Mouse (Mus musculus) neural tube, embryonic 14.5 days (tissue): ENCODE measurements around the gene Shd. TPM values are rescaled to one million over a fixed set of nuclear protein-coding genes. Genes with fewer than 3 reads are reported as not detected.
A peak's percentile ranks its signal among the peaks of the same experiment; 100 is the strongest.

Experiments
- ATAC-seq: fragments of 200-750 bp; cut with Nextera tagmentation; 2 replicates; pipeline ENCODE4 v1.8.0; 2017; ENCODE audit warnings: low read depth, mild to moderate bottlenecking, moderate TSS enrichment, moderate library complexity
- H3K27ac ChIP-seq: fragments of 300-500 bp; sonication (generic); 2 replicates; pipeline ENCODE4 v1.5.1; 2014; ENCODE audit warnings: low read depth, mild to moderate bottlenecking, control low read depth, low read length, moderate library complexity, mixed read lengths
- H3K27me3 ChIP-seq: fragments of 300-500 bp; sonication (generic); 2 replicates; pipeline ENCODE4 v1.6.1; 2014; ENCODE audit warnings: low read length; ENCODE audit not compliant: control insufficient read depth, insufficient read depth
- H3K36me3 ChIP-seq: fragments of 300-500 bp; sonication (generic); 2 replicates; pipeline ENCODE4 v1.6.1; 2014; ENCODE audit warnings: low read length, mixed read lengths; ENCODE audit not compliant: control insufficient read depth, insufficient read depth
- H3K4me1 ChIP-seq: fragments of 300-500 bp; sonication (generic); 2 replicates; pipeline ENCODE4 v1.6.1; 2014; ENCODE audit warnings: low read length; ENCODE audit not compliant: control insufficient read depth, insufficient read depth
- H3K4me2 ChIP-seq: fragments of 300-500 bp; sonication (generic); 2 replicates; pipeline ENCODE4 v1.6.1; 2014; ENCODE audit warnings: mild to moderate bottlenecking, low read depth, low read length, control low read depth
- H3K4me3 ChIP-seq: fragments of 300-500 bp; sonication (generic); 2 replicates; pipeline ENCODE4 v1.5.1; 2014; ENCODE audit warnings: low read depth, low read length, control low read depth, mixed read lengths
- H3K9ac ChIP-seq: fragments of 300-500 bp; sonication (generic); replicated peaks from 2 replicates; pipeline ENCODE4 v1.6.1; 2014; ENCODE audit warnings: low read depth, mild to moderate bottlenecking, control low read depth, low read length, mixed read lengths
- H3K9me3 ChIP-seq: fragments of 300-500 bp; sonication (generic); 2 replicates; pipeline ENCODE4 v1.6.1; 2016; ENCODE audit warnings: low read length; ENCODE audit not compliant: control insufficient read depth
- WGBS: fragments of 180-500 bp; shearing (Covaris S2); extraction: QIAGEN DNeasy Blood & Tissue Kit; methylation state at CpG from one replicate; pipeline ENCODE4 v1.1.7; 2014; 5-methylcytosine and 5-hydroxymethylcytosine counted together
- polyA plus RNA-seq: library from polyadenylated mRNA; unstranded; fragments of >200 nt; fragmentation: Nextera tagmentation; extraction: Ambion mirVana; gene quantifications from 2 replicates; pipeline ENCODE4 v1.2.1, GENCODE M21; 2014

The Shd gene
- polyA plus RNA-seq, 1 experiment from 2014 or later = 218 TPM

GRCm38 (mm10) chr17:56017848-56018247 is 47.6 kb downstream of the Shd start:
- 93% methylated on average over 7 of the region's 7 CpGs for WGBS
- H3K27me3 ChIP-seq = no peaks in the 10 kb centered on the region
- H3K9me3 ChIP-seq = no peaks in the 10 kb centered on the region
- H3K4me2 ChIP-seq = no peak overlapping the region
- peaks cover 6% of the 10 kb centered on the region; the same call in 1 of the 2 replicates for H3K4me1 ChIP-seq
- H3K27ac ChIP-seq = 0 out of 2 replicates have a peak overlapping the region, but pooled peaks have one; percentile 34
- H3K4me3 ChIP-seq = no peak overlapping the region
- H3K9ac ChIP-seq = no peak overlapping the region
- ATAC-seq = no peak
- peaks cover 55% of the 10 kb centered on the region for H3K36me3 ChIP-seq

GRCm38 (mm10) chr17:56018347-56019131 is 48.3 kb downstream of the Shd start:
- no peaks in the 10 kb centered on the region for H3K27me3 ChIP-seq
- H3K27ac ChIP-seq = peak overlapping the region; percentile 34; the same call in 1 of the 2 replicates
- no peak overlapping the region for H3K4me3 ChIP-seq
- no peak overlapping the region for H3K4me2 ChIP-seq
- whole genome bisulfite sequencing = 78% methylated on average over 20 of the region's 20 CpGs
- no peaks in the 10 kb centered on the region for H3K9me3 ChIP-seq
- H3K9ac ChIP-seq = no peak overlapping the region
- H3K4me1 ChIP-seq = peaks cover 6% of the 10 kb centered on the region; the same call in 1 of the 2 replicates
- H3K36me3 ChIP-seq = peaks cover 49% of the 10 kb centered on the region
- ATAC-seq = peak; percentile 21; the same call in 1 of the 2 replicates

- ATAC-seq = no peak
- no peaks in the 10 kb centered on the region for H3K9me3 ChIP-seq
- H3K27me3 ChIP-seq = no peaks in the 10 kb centered on the region
- no peak overlapping the region for H3K9ac ChIP-seq
- peaks cover 40% of the 10 kb centered on the region for H3K36me3 ChIP-seq
- no peak overlapping the region for H3K4me3 ChIP-seq
- H3K27ac ChIP-seq = peak overlapping the region; percentile 16; the same call in 1 of the 2 replicates
- WGBS = 90% methylated on average over 6 of the region's 6 CpGs
- H3K4me1 ChIP-seq = peaks cover 6% of the 10 kb centered on the region; the same call in 1 of the 2 replicates
- no peak overlapping the region for H3K4me2 ChIP-seq
Observed at GRCm38 (mm10) chr17:56020400-56021084, 50.3 kb downstream of the Shd start.

- 85% methylated on average over 4 of the region's 4 CpGs for WGBS
Observed at GRCm38 (mm10) chr17:56021161-56021910, 51.1 kb downstream of the Shd start.

GRCm38 (mm10) chr17:56022131-56022988 is 52.1 kb downstream of the Shd start:
- Histone ChIP-seq H3K4me2 (no peak overlapping the region), H3K4me3 (no peak overlapping the region), H3K36me3 (peaks cover 24% of the 10 kb centered on the region), H3K9me3 (no peaks in the 10 kb centered on the region), H3K9ac (no peak overlapping the region), H3K4me1 (peaks cover 6% of the 10 kb centered on the region; the same call in 1 of the 2 replicates), H3K27me3 (no peaks in the 10 kb centered on the region), H3K27ac (no peak overlapping the region; the same call in none of the 2 replicates)
- WGBS = 54% methylated on average over 2 of the region's 2 CpGs
- ATAC-seq = no peak

More at GRCm38 (mm10) chr17:56021161-56021910, 51.1 kb downstream of the Shd start:
- Histone ChIP-seq H3K27ac (peak overlapping the region; percentile 16), H3K4me3 (no peak overlapping the region), H3K9me3 (no peaks in the 10 kb centered on the region), H3K9ac (no peak overlapping the region), H3K4me1 (peaks cover 6% of the 10 kb centered on the region; the same call in 1 of the 2 replicates), H3K4me2 (no peak overlapping the region), H3K27me3 (no peaks in the 10 kb centered on the region), H3K36me3 (peaks cover 32% of the 10 kb centered on the region)
- ATAC-seq = no peak

GRCm38 (mm10) chr17:56022989-56023290 is 52.7 kb downstream of the Shd start:
- no peak overlapping the region for H3K27ac ChIP-seq
- H3K36me3 ChIP-seq = peaks cover 18% of the 10 kb centered on the region; the same call in 1 of the 2 replicates
- no peaks in the 10 kb centered on the region for H3K9me3 ChIP-seq
- H3K9ac ChIP-seq = no peak overlapping the region
- H3K4me1 ChIP-seq = peaks cover 6% of the 10 kb centered on the region; the same call in 1 of the 2 replicates
- WGBS = 78% methylated on average over 4 of the region's 4 CpGs
- no peak overlapping the region for H3K4me2 ChIP-seq
- ATAC-seq = no peak
- no peaks in the 10 kb centered on the region for H3K27me3 ChIP-seq
- H3K4me3 ChIP-seq = no peak overlapping the region

GRCm38 (mm10) chr17:56023386-56023785 is 53.1 kb downstream of the Shd start:
- H3K9ac ChIP-seq = no peak overlapping the region
- H3K27me3 ChIP-seq = no peaks in the 10 kb centered on the region
- no peaks in the 10 kb centered on the region for H3K9me3 ChIP-seq
- H3K36me3 ChIP-seq = peaks cover 14% of the 10 kb centered on the region; the same call in 1 of the 2 replicates
- no peak overlapping the region for H3K4me3 ChIP-seq
- 82% methylated on average over 5 of the region's 5 CpGs for WGBS
- H3K4me2 ChIP-seq = no peak overlapping the region
- no peak for ATAC-seq
- H3K27ac ChIP-seq = no peak overlapping the region
- H3K4me1 ChIP-seq = peaks cover 6% of the 10 kb centered on the region; the same call in 1 of the 2 replicates

GRCm38 (mm10) chr17:56024476-56024875 is 54.2 kb downstream of the Shd start:
- Histone ChIP-seq H3K9me3 (no peaks in the 10 kb centered on the region), H3K36me3 (peaks cover 4% of the 10 kb centered on the region; the same call in 1 of the 2 replicates), H3K4me2 (no peak overlapping the region), H3K27ac (no peak overlapping the region), H3K4me3 (no peak overlapping the region), H3K4me1 (peaks cover 6% of the 10 kb centered on the region; the same call in 1 of the 2 replicates), H3K27me3 (no peaks in the 10 kb centered on the region), H3K9ac (no peak overlapping the region)
- no peak for ATAC-seq
- WGBS = 58% methylated on average over 2 of the region's 2 CpGs
